ENCODE assay signal across 24 mouse cellular contexts in the genomic region with DNA sequence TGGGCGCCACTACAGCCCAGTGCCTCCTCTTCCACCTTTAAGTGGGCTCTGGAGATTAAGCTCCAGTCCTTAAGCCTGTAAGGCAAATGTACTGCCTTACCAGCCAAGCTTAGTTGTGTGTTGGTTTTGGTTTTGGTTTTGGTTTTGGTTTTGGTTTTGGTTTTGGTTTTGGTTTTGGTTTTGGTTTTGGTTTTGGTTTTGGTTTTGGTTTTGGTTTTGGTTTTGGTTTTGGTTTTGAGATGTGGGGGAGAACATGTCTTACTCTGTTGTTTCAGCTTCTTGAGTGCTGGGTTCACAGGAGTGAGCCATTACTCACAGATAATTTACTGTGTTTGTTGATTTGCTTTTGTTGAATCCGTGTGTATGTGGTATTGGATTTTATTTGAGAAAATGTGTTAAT. TPM values are rescaled to one million over a fixed set of nuclear protein-coding genes. Genes with fewer than 3 reads are reported as not detected.
DNase-seq lines count a peak whose midpoint lies in the region; ATAC-seq lines count a peak whose summit lies in the region.
"Had no signal": no experiment of that assay in that cellular context is flagged by ENCODE, and none has a peak within 500 bp of the region (broad histone marks: within the 10 kb centered on the region; RNA-seq: fewer than 3 reads in every experiment).

No protein-coding gene starts in this region.

- 77% methylated on average over 2 of the region's 2 CpGs for WGBS in forebrain, embryonic 11.5 days
- WGBS in forebrain, embryonic 12.5 days, result 79% methylated on average over 2 of the region's 2 CpGs

- no peaks in the 10 kb centered on the region for H3K36me3 ChIP-seq in forebrain, embryonic 11.5 days (ENCODE audit: control insufficient read depth, insufficient read depth, low read length)
- no peaks in the 10 kb centered on the region for H3K36me3 ChIP-seq in forebrain, embryonic 12.5 days (replicated peaks)
- H3K36me3 ChIP-seq: embryonic facial prominence, embryonic 10.5 days; heart, embryonic 15.5 days; hindbrain, embryonic 10.5 days had no signal

- no peak overlapping the region for H3K9ac ChIP-seq in forebrain, embryonic 11.5 days (ENCODE audit: low read length)
- no peak overlapping the region for H3K9ac ChIP-seq in forebrain, embryonic 12.5 days
- H3K9ac ChIP-seq: heart, embryonic 15.5 days; hindbrain, embryonic 14.5 days had no signal

- no peaks in the 10 kb centered on the region for H3K4me1 ChIP-seq in forebrain, embryonic 11.5 days (replicated peaks; ENCODE audit: control insufficient read depth, insufficient read depth, low read length)
- peaks cover 5% of the 10 kb centered on the region; the same call in 1 of the 2 replicates for H3K4me1 ChIP-seq in forebrain, embryonic 12.5 days
- H3K4me1 ChIP-seq: heart, embryonic 15.5 days had no signal

- peak; percentile 16 for DNase-seq in forebrain, embryonic 11.5 days (ENCODE audit: low spot score)
- DNase-seq in T-cell, adult 2 months (ENCODE audit: low spot score), result peak; percentile 19
- DNase-seq in naive thymus-derived CD4-positive, alpha-beta T cell, adult 2 months (ENCODE audit: low read depth), result peak; percentile 60
- DNase-seq in cerebellum, postnatal 14 days, result no peak
- DNase-seq in cerebellum, postnatal 10 days, result no peak
- DNase-seq in urinary bladder, postnatal 14 days (ENCODE audit: low spot score), result no peak
- DNase-seq: adrenal gland, postnatal 10 days; cerebellum, adult 11 months; cerebellum, adult 8-10 months; gastrocnemius, postnatal 10 days; heart, adult 18-20 months; heart, postnatal 14 days; kidney, adult 8-10 months had no signal

- H3K27ac ChIP-seq in forebrain, embryonic 11.5 days (ENCODE audit: low read depth, low read length), result no peak overlapping the region
- H3K27ac ChIP-seq in forebrain, embryonic 12.5 days, result no peak overlapping the region
- H3K27ac ChIP-seq: embryonic facial prominence, embryonic 10.5 days; heart, embryonic 15.5 days; hindbrain, embryonic 10.5 days; hindbrain, embryonic 14.5 days had no signal

- no peak overlapping the region for H3K4me3 ChIP-seq in forebrain, embryonic 11.5 days (ENCODE audit: low read depth, low read length)
- no peak overlapping the region for H3K4me3 ChIP-seq in forebrain, embryonic 12.5 days (replicated peaks)
- H3K4me3 ChIP-seq: embryonic facial prominence, embryonic 10.5 days; heart, embryonic 15.5 days; hindbrain, embryonic 10.5 days had no signal

- H3K4me2 ChIP-seq in forebrain, embryonic 11.5 days (ENCODE audit: low read depth, low read length, severe bottlenecking), result no peak overlapping the region
- no peak overlapping the region for H3K4me2 ChIP-seq in forebrain, embryonic 12.5 days
- H3K4me2 ChIP-seq: heart, embryonic 11.5 days; heart, embryonic 15.5 days; hindbrain, embryonic 14.5 days had no signal

- H3K9me3 ChIP-seq in forebrain, embryonic 11.5 days (ENCODE audit: control insufficient read depth, low read length), result no peaks in the 10 kb centered on the region
- no peaks in the 10 kb centered on the region for H3K9me3 ChIP-seq in forebrain, embryonic 12.5 days
- H3K9me3 ChIP-seq: embryonic facial prominence, embryonic 10.5 days; heart, embryonic 15.5 days; hindbrain, embryonic 10.5 days had no signal

- ATAC-seq in forebrain, embryonic 11.5 days (replicated peaks; ENCODE audit: low FRiP score), result no peak
- no peak for ATAC-seq in forebrain, embryonic 12.5 days (ENCODE audit: low FRiP score)
- ATAC-seq: forebrain, embryonic 16.5 days; intestine, postnatal 0 days; Patski had no signal

- H3K27me3 ChIP-seq in forebrain, embryonic 11.5 days (ENCODE audit: control insufficient read depth, insufficient read depth, low read length), result no peaks in the 10 kb centered on the region
- no peaks in the 10 kb centered on the region for H3K27me3 ChIP-seq in forebrain, embryonic 12.5 days
- H3K27me3 ChIP-seq: Patski had no signal

RNA-seq across cellular contexts. Expression of a gene that starts 19.7 kb away (rescaled TPM):
- 0.20 and 0.24 TPM in 2 replicates for polyA plus RNA-seq in forebrain, embryonic 11.5 days (2014; fragmentation: Nextera tagmentation; extraction: Ambion mirVana)
- 0.17 and 0.24 TPM in 2 replicates for polyA plus RNA-seq in forebrain, embryonic 12.5 days (2016; fragmentation: Nextera tagmentation; extraction: Ambion mirVana)
- polyA plus RNA-seq: C2C12; heart, embryonic 11.5 days had no signal

RNA-seq across cellular contexts. Expression of a gene that starts 30.8 kb away (rescaled TPM):
- not detected in 2 replicates for polyA plus RNA-seq in forebrain, embryonic 11.5 days (2014; fragmentation: Nextera tagmentation; extraction: Ambion mirVana)
- 0.15 and 0.17 TPM in 2 replicates for polyA plus RNA-seq in forebrain, embryonic 12.5 days (2016; fragmentation: Nextera tagmentation; extraction: Ambion mirVana)
- polyA plus RNA-seq: C2C12; embryonic facial prominence, embryonic 14.5 days; heart, embryonic 11.5 days; heart, embryonic 15.5 days; hindbrain, embryonic 10.5 days; Patski had no signal

RNA-seq across cellular contexts. Expression of a gene that starts 54.5 kb away (rescaled TPM):
- polyA plus RNA-seq in forebrain, embryonic 11.5 days (2014; fragmentation: Nextera tagmentation; extraction: Ambion mirVana), result 116 and 123 TPM in 2 replicates
- 103 and 109 TPM in 2 replicates for polyA plus RNA-seq in forebrain, embryonic 12.5 days (2016; fragmentation: Nextera tagmentation; extraction: Ambion mirVana)

Comparison
In these comparisons a context has a peak if more than half of its experiments do, and no peak if none do; other contexts are left out.
1. DNase-seq: peak in forebrain, embryonic 11.5 days (single experiment), T-cell, adult 2 months (single experiment) and naive thymus-derived CD4-positive, alpha-beta T cell, adult 2 months (single experiment); none in cerebellum, postnatal 14 days (0 of 2), cerebellum, postnatal 10 days (0 of 2) and urinary bladder, postnatal 14 days (single experiment).